Mouse (Mus musculus): ENCODE measurements around the gene Kcnc3. TPM values are rescaled to one million over a fixed set of nuclear protein-coding genes. Genes with fewer than 3 reads are reported as not detected.
A peak's percentile ranks its signal among the peaks of the same experiment; 100 is the strongest.

The Kcnc3 gene
- total RNA-seq, 1 experiment = 9.5 TPM

DNA sequence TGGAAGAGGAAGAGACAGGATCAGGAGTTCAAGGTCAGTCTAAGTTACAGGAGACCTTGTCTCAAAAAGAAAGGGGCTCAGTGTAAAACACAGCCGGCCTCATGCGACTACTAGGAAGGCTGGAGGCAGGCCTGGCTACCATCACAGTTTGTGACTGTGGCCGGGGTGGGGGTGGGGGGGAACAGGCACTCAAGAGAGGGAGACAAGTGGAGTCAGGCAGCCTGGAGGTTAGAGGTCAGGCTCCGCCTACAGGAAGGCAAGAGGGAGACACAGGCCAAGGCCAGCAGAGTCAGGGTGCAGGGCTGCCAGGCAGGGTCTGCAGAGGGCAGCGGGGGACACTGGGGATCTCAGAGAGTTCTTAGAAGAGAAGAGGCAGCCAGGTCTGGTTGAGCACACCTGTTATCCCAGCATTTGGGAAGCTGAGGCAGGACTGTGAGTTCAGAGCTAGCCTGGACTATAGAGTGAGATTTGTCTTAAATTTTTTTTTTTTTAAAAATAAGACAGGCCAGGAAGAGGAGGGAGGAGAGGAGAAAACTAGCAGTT, 6.6 kb downstream of the Kcnc3 start:
- in situ Hi-C loops (cut with MboI; ENCODE audit: low sequenced_read_pairs in 2 of 2, unreplicated experiment in 2 of 2) = no loop called here
- H3K4me1 ChIP-seq (ENCODE audit: control insufficient read depth in 2 of 2, insufficient read depth in 2 of 2, low read length in 2 of 2, poor library complexity in 1 of 2) = peaks cover 3 to 44% of the 10 kb centered on the region in 2 experiments; a peak in 3 of 4 replicates
- no peak overlapping the region for H3K9ac ChIP-seq (ENCODE audit: insufficient read depth, low read depth, low read length, poor library complexity, severe bottlenecking)
- H3K36me3 ChIP-seq (ENCODE audit: control insufficient read depth, insufficient read depth, low read length, poor library complexity, severe bottlenecking) = peaks cover 29% of the 10 kb centered on the region
- H3K4me3 ChIP-seq (ENCODE audit: insufficient read depth in 1 of 2, low read depth in 1 of 2, low read length in 2 of 2, poor library complexity in 1 of 2, severe bottlenecking in 1 of 2) = no peak overlapping the region
- H3K27ac ChIP-seq (ENCODE audit: insufficient read depth, low read depth, low read length, poor library complexity, severe bottlenecking) = no peak overlapping the region
- no peak for DNase-seq (ENCODE audit: low read depth, low spot score)
- TF ChIP-seq HCFC1 (IDR thresholded peaks at IDR 0.05; ENCODE audit: borderline replicate concordance, insufficient read depth, low read length) (no peak), CHD2 (IDR thresholded peaks at IDR 0.05; ENCODE audit: low read depth, low read length) (no peak), ZC3H11A (IDR thresholded peaks at IDR 0.05; ENCODE audit: borderline replicate concordance, low read depth, low read length) (no peak), MAFK (IDR thresholded peaks at IDR 0.05; ENCODE audit: insufficient read depth, low read depth, low read length) (no peak), ZNF384 (IDR thresholded peaks at IDR 0.05; ENCODE audit: low read depth, low read length) (no peak)
- H3K9me3 ChIP-seq (ENCODE audit: control insufficient read depth, insufficient read depth, low read depth, low read length) = no peaks in the 10 kb centered on the region

DNA sequence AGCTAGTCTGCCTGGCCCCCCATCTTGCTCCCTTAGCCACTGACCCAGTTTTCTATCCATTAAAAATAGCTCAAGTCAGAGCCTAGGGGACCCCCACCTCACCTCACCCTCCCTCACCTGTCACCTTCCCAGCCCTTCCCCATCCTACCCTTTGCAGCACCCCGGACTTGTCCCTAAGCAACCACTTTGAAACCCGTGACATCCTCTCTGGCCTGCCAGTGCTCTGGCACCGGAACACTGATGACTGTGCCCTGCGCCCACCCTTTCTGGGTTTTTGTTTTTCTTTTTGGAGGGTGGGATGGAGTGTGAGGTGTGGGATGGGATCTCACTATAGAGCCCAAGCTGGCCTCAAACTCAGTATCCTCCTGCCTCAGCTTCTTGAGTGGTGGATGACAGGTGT, 7.2 kb downstream of the Kcnc3 start:
- Histone ChIP-seq H3K4me1 (ENCODE audit: control insufficient read depth in 2 of 2, insufficient read depth in 2 of 2, low read length in 2 of 2, poor library complexity in 1 of 2) (peaks cover 3 to 41% of the 10 kb centered on the region in 2 experiments; a peak in 3 of 4 replicates), H3K9ac (ENCODE audit: insufficient read depth, low read depth, low read length, poor library complexity, severe bottlenecking) (no peak overlapping the region), H3K36me3 (ENCODE audit: control insufficient read depth, insufficient read depth, low read length, poor library complexity, severe bottlenecking) (peaks cover 29% of the 10 kb centered on the region), H3K9me3 (ENCODE audit: control insufficient read depth, insufficient read depth, low read depth, low read length) (no peaks in the 10 kb centered on the region), H3K4me3 (ENCODE audit: insufficient read depth in 1 of 2, low read depth in 1 of 2, low read length in 2 of 2, poor library complexity in 1 of 2, severe bottlenecking in 1 of 2) (no peak overlapping the region), H3K27ac (ENCODE audit: insufficient read depth, low read depth, low read length, poor library complexity, severe bottlenecking) (no peak overlapping the region)
- TF ChIP-seq MAFK (IDR thresholded peaks at IDR 0.05; ENCODE audit: insufficient read depth, low read depth, low read length) = no peak
- TF ChIP-seq ZNF384 (IDR thresholded peaks at IDR 0.05; ENCODE audit: low read depth, low read length) = no peak
- no peak for TF ChIP-seq HCFC1 (IDR thresholded peaks at IDR 0.05; ENCODE audit: borderline replicate concordance, insufficient read depth, low read length)
- no peak for TF ChIP-seq CHD2 (IDR thresholded peaks at IDR 0.05; ENCODE audit: low read depth, low read length)
- no peak for TF ChIP-seq ZC3H11A (IDR thresholded peaks at IDR 0.05; ENCODE audit: borderline replicate concordance, low read depth, low read length)
- DNase-seq (ENCODE audit: low read depth, low spot score) = no peak
- in situ Hi-C loops (cut with MboI; ENCODE audit: low sequenced_read_pairs in 2 of 2, unreplicated experiment in 2 of 2) = no loop called here

DNA sequence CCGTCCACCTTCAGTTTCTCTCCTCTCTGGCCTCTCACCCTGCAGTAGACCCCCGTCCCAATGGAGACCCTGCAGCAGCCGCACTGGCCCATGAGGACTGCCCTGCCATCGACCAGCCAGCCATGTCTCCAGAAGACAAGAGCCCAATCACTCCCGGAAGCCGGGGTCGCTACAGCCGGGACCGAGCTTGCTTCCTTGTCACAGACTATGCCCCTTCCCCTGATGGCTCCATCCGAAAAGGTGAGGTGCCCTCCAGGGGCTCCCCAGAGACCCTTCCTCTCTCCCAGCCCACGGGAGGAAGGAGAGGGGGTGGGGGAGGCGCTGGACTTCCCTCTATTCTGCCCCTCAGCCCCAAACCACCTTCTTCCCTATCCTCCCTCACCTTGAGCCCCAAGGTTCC, 7.9 kb downstream of the Kcnc3 start:
- H3K9ac ChIP-seq (ENCODE audit: insufficient read depth, low read depth, low read length, poor library complexity, severe bottlenecking) = 0 out of 2 replicates have a peak overlapping the region, but pooled peaks have one; percentile 12
- H3K36me3 ChIP-seq (ENCODE audit: control insufficient read depth, insufficient read depth, low read length, poor library complexity, severe bottlenecking) = peaks cover 29% of the 10 kb centered on the region
- TF ChIP-seq HCFC1 (IDR thresholded peaks at IDR 0.05; ENCODE audit: borderline replicate concordance, insufficient read depth, low read length) (no peak), MAFK (IDR thresholded peaks at IDR 0.05; ENCODE audit: insufficient read depth, low read depth, low read length) (no peak)
- H3K9me3 ChIP-seq (ENCODE audit: control insufficient read depth, insufficient read depth, low read depth, low read length) = no peaks in the 10 kb centered on the region
- no peak overlapping the region for H3K4me3 ChIP-seq (ENCODE audit: insufficient read depth in 1 of 2, low read depth in 1 of 2, low read length in 2 of 2, poor library complexity in 1 of 2, severe bottlenecking in 1 of 2)
- DNase-seq (ENCODE audit: low read depth, low spot score) = no peak
- in situ Hi-C loops (cut with MboI; ENCODE audit: low sequenced_read_pairs in 2 of 2, unreplicated experiment in 2 of 2) = no loop called here
- H3K4me1 ChIP-seq (ENCODE audit: control insufficient read depth in 2 of 2, insufficient read depth in 2 of 2, low read length in 2 of 2, poor library complexity in 1 of 2) = peaks cover 3 to 38% of the 10 kb centered on the region in 2 experiments; a peak in 3 of 4 replicates
- H3K27ac ChIP-seq (ENCODE audit: insufficient read depth, low read depth, low read length, poor library complexity, severe bottlenecking) = no peak overlapping the region

DNA sequence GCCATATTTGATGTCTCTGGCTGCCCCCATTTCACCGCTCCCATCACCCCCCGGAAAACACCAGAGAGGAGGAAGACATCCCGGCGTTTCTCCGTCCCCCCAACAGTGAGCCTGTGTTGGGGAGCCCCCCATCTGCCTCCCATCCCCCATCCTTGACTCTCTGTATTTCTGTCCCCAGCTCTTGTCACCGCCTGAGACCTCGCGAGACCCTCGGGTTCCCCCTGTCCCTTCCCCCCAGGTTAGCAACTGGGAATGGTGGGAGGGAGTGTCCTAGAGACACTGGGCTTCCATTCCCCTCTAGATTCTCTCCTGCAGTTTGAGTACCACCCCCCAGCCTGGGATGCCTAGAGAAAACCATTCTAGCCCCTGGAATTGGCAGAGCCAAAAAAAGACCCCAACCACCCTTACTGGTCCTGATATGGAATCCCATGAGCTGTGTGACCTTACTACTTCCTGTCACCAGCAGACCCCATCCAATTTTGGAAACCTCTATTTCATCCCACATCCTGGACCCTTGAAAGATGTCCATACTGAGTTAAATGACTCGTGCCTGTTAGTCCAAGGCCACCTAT, 10.3 kb downstream of the Kcnc3 start:
- Histone ChIP-seq H3K9ac (ENCODE audit: insufficient read depth, low read depth, low read length, poor library complexity, severe bottlenecking) (no peak overlapping the region), H3K4me1 (ENCODE audit: control insufficient read depth in 2 of 2, insufficient read depth in 2 of 2, low read length in 2 of 2, poor library complexity in 1 of 2) (peaks cover 5 to 33% of the 10 kb centered on the region in 2 experiments; a peak in 3 of 4 replicates), H3K27ac (ENCODE audit: insufficient read depth, low read depth, low read length, poor library complexity, severe bottlenecking) (no peak overlapping the region), H3K9me3 (ENCODE audit: control insufficient read depth, insufficient read depth, low read depth, low read length) (no peaks in the 10 kb centered on the region), H3K36me3 (ENCODE audit: control insufficient read depth, insufficient read depth, low read length, poor library complexity, severe bottlenecking) (peaks cover 19% of the 10 kb centered on the region), H3K4me3 (ENCODE audit: insufficient read depth in 1 of 2, low read depth in 1 of 2, low read length in 2 of 2, poor library complexity in 1 of 2, severe bottlenecking in 1 of 2) (no peak overlapping the region)
- TF ChIP-seq ZC3H11A (IDR thresholded peaks at IDR 0.05; ENCODE audit: borderline replicate concordance, low read depth, low read length) = no peak
- TF ChIP-seq HCFC1 (IDR thresholded peaks at IDR 0.05; ENCODE audit: borderline replicate concordance, insufficient read depth, low read length) = no peak
- no peak for TF ChIP-seq MAFK (IDR thresholded peaks at IDR 0.05; ENCODE audit: insufficient read depth, low read depth, low read length)
- TF ChIP-seq CHD2 (IDR thresholded peaks at IDR 0.05; ENCODE audit: low read depth, low read length) = peak; percentile 50; the same call in 1 of the 2 replicates
- in situ Hi-C loops (cut with MboI; ENCODE audit: low sequenced_read_pairs in 2 of 2, unreplicated experiment in 2 of 2) = no loop called here
- DNase-seq (ENCODE audit: low read depth, low spot score) = no peak

Measured in ES-E14 (cell line).